Mouse (Mus musculus): ENCODE results near the gene Cript. TPM values are rescaled to one million over a fixed set of nuclear protein-coding genes. Genes with fewer than 3 reads are reported as not detected.

Cript gene
- total RNA-seq, 2 experiments from 2014 or later = 49.5 to 49.6 TPM

Other genes with a start within 250 kb of the Cript start
- gene Tmem247, start 108.2 kb upstream of the Cript start, total RNA-seq (2021) = not detected
- not detected for gene Atp6v1e2, start 77.7 kb upstream of the Cript start, total RNA-seq (2021)
- 100 to 1,000 TPM; 168 to 176 TPM for gene Rhoq, start 62.5 kb upstream of the Cript start, total RNA-seq (2021)
- gene Pigf, start 144 bp upstream of the Cript start, total RNA-seq (2021) = 1 to 10 TPM; 4.7 to 6.4 TPM
- gene Socs5, start 82.1 kb downstream of the Cript start, total RNA-seq (2021) = 10 to 100 TPM; 30.7 to 32.0 TPM
- 10 to 100 TPM; 41.4 to 43.2 TPM for gene Mcfd2, start 240.4 kb downstream of the Cript start, total RNA-seq (2021)

All from heart, postnatal 10 days (tissue).